10 mouse cellular contexts compared by ENCODE assay signal in the genomic region with DNA sequence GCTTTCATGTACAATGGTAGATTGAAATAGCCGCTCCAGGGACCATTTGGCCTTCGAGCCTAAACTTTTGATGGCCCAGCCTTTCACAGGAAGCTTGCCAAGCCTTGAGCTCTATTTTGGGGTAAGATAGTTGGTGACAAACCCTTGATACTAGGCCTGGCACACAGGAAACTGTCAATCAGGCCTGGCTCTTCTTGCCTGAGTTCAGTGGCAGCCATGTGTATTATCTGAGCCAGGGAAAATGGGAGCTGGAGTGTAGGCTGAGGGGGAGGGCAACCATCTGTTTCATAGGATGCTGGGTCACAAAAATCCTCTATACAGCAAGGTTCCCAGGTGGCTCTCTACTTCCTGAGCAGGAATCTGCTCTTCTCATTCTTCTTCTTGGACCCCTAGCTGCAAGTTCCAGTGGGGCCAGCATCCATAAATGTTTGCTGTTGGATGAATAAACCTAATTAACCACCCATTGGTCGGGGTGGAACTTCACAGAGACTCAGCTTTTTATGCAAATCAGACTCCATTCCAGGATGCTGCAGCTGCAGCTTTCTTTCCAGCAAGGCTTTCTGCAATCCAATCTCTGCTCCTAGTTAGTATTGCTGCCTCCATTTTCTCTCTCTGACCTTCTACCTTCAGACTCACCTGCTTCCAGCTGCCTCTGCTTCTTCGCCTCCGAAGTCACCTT.
DNase-seq lines count a peak whose midpoint lies in the region; ATAC-seq and TF ChIP-seq lines count a peak whose summit lies in the region.
"Had no signal": no experiment of that assay in that cellular context is flagged by ENCODE, and none has a peak within 500 bp of the region (broad histone marks: within the 10 kb centered on the region; RNA-seq: fewer than 3 reads in every experiment).

No protein-coding gene starts in this region.

- H3K9ac ChIP-seq in hindbrain, embryonic 15.5 days = no peak overlapping the region
- no peak overlapping the region for H3K9ac ChIP-seq in hindbrain, embryonic 11.5 days (ENCODE audit: low read depth, low read length)

- no peaks in the 10 kb centered on the region for H3K27me3 ChIP-seq in hindbrain, embryonic 15.5 days
- H3K27me3 ChIP-seq in hindbrain, embryonic 11.5 days (ENCODE audit: control insufficient read depth, insufficient read depth, low read length) = 0 out of 2 replicates have a peak, but pooled peaks cover 2% of the 10 kb centered on the region
- no peaks in the 10 kb centered on the region for H3K27me3 ChIP-seq in cerebellum, adult 2 months (ENCODE audit: control insufficient read depth, insufficient read depth, low read length)

- intact Hi-C loops in heart, postnatal 10 days (cut with DNase I) = no loop called here
- intact Hi-C loops in left cerebral cortex, postnatal 4 days (cut with DNase I) = no loop called here

- TF ChIP-seq CTCF in cerebellum, adult 2 months (IDR thresholded peaks at IDR 0.05; ENCODE audit: borderline replicate concordance, insufficient read depth, low read depth, low read length) = no peak

- WGBS in hindbrain, embryonic 15.5 days = 62% methylated on average over 5 of the region's 5 CpGs
- WGBS in hindbrain, embryonic 11.5 days = 79% methylated on average over 5 of the region's 5 CpGs
- WGBS in cerebellum, adult 2 months = 64% methylated on average over 5 of the region's 5 CpGs

- H3K4me1 ChIP-seq in hindbrain, embryonic 15.5 days (replicated peaks) = peaks cover 8% of the 10 kb centered on the region
- H3K4me1 ChIP-seq in hindbrain, embryonic 11.5 days (replicated peaks; ENCODE audit: control insufficient read depth, insufficient read depth, low read length) = no peaks in the 10 kb centered on the region
- H3K4me1 ChIP-seq in cerebellum, adult 2 months (ENCODE audit: control insufficient read depth, insufficient read depth, low read length) = peaks cover 7% of the 10 kb centered on the region

- TF ChIP-seq POLR2A in cerebellum, adult 2 months (IDR thresholded peaks at IDR 0.05; ENCODE audit: borderline replicate concordance, insufficient read depth, low read length) = no peak

- H3K4me2 ChIP-seq in hindbrain, embryonic 15.5 days = no peak overlapping the region
- H3K4me2 ChIP-seq in hindbrain, embryonic 11.5 days (replicated peaks; ENCODE audit: low read depth, low read length) = no peak overlapping the region

- no peak for DNase-seq in hindbrain, embryonic 11.5 days (ENCODE audit: low spot score)
- peak; percentile 27 to 72 for DNase-seq in cerebellum, adult 2 months
- DNase-seq in heart, postnatal 10 days = peak; percentile 73 to 80
- DNase-seq in left cerebral cortex, postnatal 4 days = peak; percentile 48
- no peak for DNase-seq in urinary bladder, adult 18-20 months (ENCODE audit: low spot score in 2 of 2)
- DNase-seq in lung, postnatal 25 days (ENCODE audit: low spot score) = no peak
- no peak for DNase-seq in gastrocnemius, postnatal 10 days
- DNase-seq: gastrocnemius, postnatal 36 days had no signal

- H3K9me3 ChIP-seq in hindbrain, embryonic 15.5 days = no peaks in the 10 kb centered on the region
- H3K9me3 ChIP-seq in hindbrain, embryonic 11.5 days (ENCODE audit: control insufficient read depth, low read length) = no peaks in the 10 kb centered on the region

- no peak overlapping the region for H3K4me3 ChIP-seq in hindbrain, embryonic 15.5 days
- H3K4me3 ChIP-seq in hindbrain, embryonic 11.5 days (ENCODE audit: low read depth, low read length) = no peak overlapping the region
- H3K4me3 ChIP-seq in cerebellum, adult 2 months (replicated peaks; ENCODE audit: insufficient read depth, low read depth, low read length) = no peak overlapping the region
- H3K4me3 ChIP-seq: megakaryocyte, embryonic 14.5 days had no signal

- peak overlapping the region; percentile 45; the same call in 1 of the 2 replicates for H3K27ac ChIP-seq in hindbrain, embryonic 15.5 days (replicated peaks)
- H3K27ac ChIP-seq in hindbrain, embryonic 11.5 days (ENCODE audit: low read depth, low read length) = no peak overlapping the region
- no peak overlapping the region for H3K27ac ChIP-seq in cerebellum, adult 2 months (ENCODE audit: insufficient read depth, low read length)

- no peaks in the 10 kb centered on the region for H3K36me3 ChIP-seq in hindbrain, embryonic 15.5 days
- no peaks in the 10 kb centered on the region for H3K36me3 ChIP-seq in hindbrain, embryonic 11.5 days (ENCODE audit: control insufficient read depth, insufficient read depth, low read length)

- peak; percentile 48; the same call in 1 of the 2 replicates for ATAC-seq in hindbrain, embryonic 15.5 days (ENCODE audit: low FRiP score, low read depth)
- no peak for ATAC-seq in hindbrain, embryonic 11.5 days (ENCODE audit: low FRiP score)

Comparison
In these comparisons a context has a peak if more than half of its experiments do, and no peak if none do; other contexts are left out.
1. DNase-seq: peak in cerebellum, adult 2 months (2 of 2), heart, postnatal 10 days (2 of 2) and left cerebral cortex, postnatal 4 days (single experiment); none in hindbrain, embryonic 11.5 days (single experiment), urinary bladder, adult 18-20 months (0 of 2), lung, postnatal 25 days (single experiment) and gastrocnemius, postnatal 10 days (single experiment).